Mouse (Mus musculus): Measurements from ENCODE around the gene Fam53b.

GRCm38 (mm10) chr7:132808841-132809682, 4.6 kb downstream of the Fam53b start:
- TF ChIP-seq CTCF (IDR thresholded peaks at IDR 0.05; ENCODE audit: control insufficient read depth, insufficient read depth, low read length) = no peak
- TF ChIP-seq POLR2A (IDR thresholded peaks at IDR 0.05; ENCODE audit: borderline replicate concordance, control insufficient read depth, low read depth, low read length) = no peak
